Comparison of ENCODE assay signal across 7 mouse cellular contexts in the genomic region with DNA sequence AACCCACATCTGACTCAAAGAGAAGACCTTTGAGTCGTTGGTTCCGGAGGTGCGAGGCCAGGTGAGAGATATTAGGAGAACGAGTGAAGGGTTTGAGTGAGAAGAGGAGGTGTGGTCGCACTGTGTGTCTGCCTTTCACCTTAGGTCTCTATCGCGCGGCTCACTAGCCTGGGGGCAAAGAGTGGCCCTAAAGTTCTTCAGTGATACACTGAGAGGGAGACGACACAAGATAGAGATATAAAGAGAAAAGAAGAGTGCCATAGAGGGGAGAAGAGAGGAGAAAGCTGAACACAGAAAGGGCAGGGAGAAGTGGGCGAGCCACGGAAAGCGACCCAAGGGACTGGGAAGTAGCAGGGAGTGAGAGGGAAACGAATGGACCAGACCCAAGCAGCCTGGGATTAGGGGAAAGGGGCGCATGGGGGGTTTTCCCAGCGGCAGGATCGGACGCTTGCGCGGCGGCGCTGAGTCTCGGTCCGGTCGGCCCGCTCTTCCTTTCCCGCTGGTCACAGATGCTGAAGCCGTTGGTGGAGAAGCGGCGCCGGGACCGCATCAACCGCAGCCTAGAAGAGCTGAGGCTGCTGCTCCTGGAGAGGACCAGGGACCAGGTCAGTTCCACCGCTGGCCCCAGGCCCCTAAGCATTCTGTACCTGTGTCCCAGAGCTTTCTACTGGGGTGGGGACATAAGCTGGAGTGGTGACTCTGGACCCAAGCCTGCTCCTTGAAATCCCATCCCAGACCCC. TPM values are rescaled to one million over a fixed set of nuclear protein-coding genes. Genes with fewer than 3 reads are reported as not detected.
A peak's percentile ranks its signal among the peaks of the same experiment; 100 is the strongest.
DNase-seq lines count a peak whose midpoint lies in the region; ATAC-seq and TF ChIP-seq lines count a peak whose summit lies in the region.

No protein-coding gene starts in this region.

- no peaks in the 10 kb centered on the region for H3K9me3 ChIP-seq in liver, embryonic 12.5 days (replicated peaks)

- no peak for ATAC-seq in liver, embryonic 12.5 days

- H3K4me3 ChIP-seq in testis, adult 2 months (ENCODE audit: control insufficient read depth, low read depth, low read length), result peak overlapping the region; percentile 35
- H3K4me3 ChIP-seq in liver, embryonic 12.5 days, result peak overlapping the region; percentile 75
- H3K4me3 ChIP-seq in small intestine, adult 2 months (ENCODE audit: low read depth, low read length), result peak overlapping the region; percentile 63

- H3K4me2 ChIP-seq in liver, embryonic 12.5 days, result peak overlapping the region; percentile 99

- no peak for TF ChIP-seq CTCF in testis, adult 2 months (IDR thresholded peaks at IDR 0.05; ENCODE audit: control insufficient read depth, insufficient read depth, insufficient replicate concordance, low read depth, low read length)
- TF ChIP-seq CTCF in small intestine, adult 2 months (IDR thresholded peaks at IDR 0.05; ENCODE audit: extremely low read depth, insufficient read length, insufficient replicate concordance, low read depth, low read length), result no peak

- peaks cover 50% of the 10 kb centered on the region for H3K4me1 ChIP-seq in testis, adult 2 months (ENCODE audit: control insufficient read depth, insufficient read depth, low read length)
- H3K4me1 ChIP-seq in liver, embryonic 12.5 days, result peaks cover 68% of the 10 kb centered on the region
- H3K4me1 ChIP-seq in small intestine, adult 2 months (ENCODE audit: control insufficient read depth, insufficient read depth, insufficient read length, low read length), result peaks cover 5% of the 10 kb centered on the region

- WGBS in liver, embryonic 12.5 days (ENCODE audit: insufficient replicate concordance), result under 1% methylated on average over 33 of the region's 33 CpGs
- WGBS in small intestine, adult 2 months, result 2% methylated on average over 33 of the region's 33 CpGs

- H3K27me3 ChIP-seq in testis, adult 2 months (ENCODE audit: control insufficient read depth, insufficient read depth, low read length), result no peaks in the 10 kb centered on the region
- H3K27me3 ChIP-seq in liver, embryonic 12.5 days (replicated peaks), result peaks cover 41% of the 10 kb centered on the region
- H3K27me3 ChIP-seq in small intestine, adult 2 months (ENCODE audit: control insufficient read depth, insufficient read depth, low read length), result no peaks in the 10 kb centered on the region

- DNase-seq in testis, postnatal 10 days (ENCODE audit: low spot score), result no peak
- peak; percentile 44 for DNase-seq in embryo, embryonic 10 days (ENCODE audit: low spot score)
- DNase-seq in heart, postnatal 4 days, result peak; percentile 43
- no peak for DNase-seq in urinary bladder, postnatal 14 days (ENCODE audit: low spot score)

- no peak for TF ChIP-seq POLR2A in testis, adult 2 months (IDR thresholded peaks at IDR 0.05; ENCODE audit: control insufficient read depth, low read depth, low read length)
- no peak for TF ChIP-seq POLR2A in small intestine, adult 2 months (IDR thresholded peaks at IDR 0.05; ENCODE audit: low read depth, low read length)

- no peak overlapping the region for H3K27ac ChIP-seq in testis, adult 2 months (ENCODE audit: control insufficient read depth, insufficient read depth, low read depth, low read length)
- H3K27ac ChIP-seq in liver, embryonic 12.5 days, result no peak overlapping the region
- no peak overlapping the region for H3K27ac ChIP-seq in small intestine, adult 2 months (ENCODE audit: insufficient read depth, low read depth, low read length)

- peak overlapping the region; percentile 74 for H3K9ac ChIP-seq in liver, embryonic 12.5 days

- no peaks in the 10 kb centered on the region for H3K36me3 ChIP-seq in testis, adult 2 months (ENCODE audit: control insufficient read depth, insufficient read depth, low read length)
- no peaks in the 10 kb centered on the region for H3K36me3 ChIP-seq in liver, embryonic 12.5 days
- no peaks in the 10 kb centered on the region for H3K36me3 ChIP-seq in small intestine, adult 2 months (ENCODE audit: control insufficient read depth, insufficient read depth, low read length)

RNA-seq across cellular contexts. Expression of a gene that starts 1.0 kb away (rescaled TPM):
- 0.17 TPM in 2 replicates for polyA plus RNA-seq in testis, adult 2 months (2012; rRNA removed)
- total RNA-seq in heart, postnatal 4 days (2021), result under 1 TPM; 0.23 to 0.29 TPM
- polyA plus RNA-seq in liver, embryonic 12.5 days (2016; fragmentation: Nextera tagmentation; extraction: Ambion mirVana), result 0.44 and 0.46 TPM in 2 replicates
- 1.1 and 1.7 TPM in 2 replicates for polyA plus RNA-seq in small intestine, adult 2 months (2012; rRNA removed)

RNA-seq across cellular contexts. Expression of a gene that starts 1.2 kb away (rescaled TPM):
- 0.24 and 0.28 TPM in 2 replicates for polyA plus RNA-seq in testis, adult 2 months (2012; rRNA removed)
- under 1 TPM; 0.29 to 0.65 TPM for total RNA-seq in heart, postnatal 4 days (2021)
- 0.14 TPM in 1 of 2 replicates, not detected in the other for polyA plus RNA-seq in liver, embryonic 12.5 days (2016; fragmentation: Nextera tagmentation; extraction: Ambion mirVana)
- 0.29 and 0.38 TPM in 2 replicates for polyA plus RNA-seq in small intestine, adult 2 months (2012; rRNA removed)

RNA-seq across cellular contexts. Expression of a gene that starts 4.5 kb away (rescaled TPM):
- polyA plus RNA-seq in testis, adult 2 months (2012; rRNA removed), result 6.1 and 7.0 TPM in 2 replicates
- under 1 TPM in 1 of 2 experiments, not detected in 1; 0.45 TPM for total RNA-seq in heart, postnatal 4 days (2021)
- not detected in 2 replicates for polyA plus RNA-seq in liver, embryonic 12.5 days (2016; fragmentation: Nextera tagmentation; extraction: Ambion mirVana)
- polyA plus RNA-seq in small intestine, adult 2 months (2012; rRNA removed), result 0.13 and 1.2 TPM in 2 replicates

RNA-seq across cellular contexts. Expression of a gene that starts 26.2 kb away (rescaled TPM):
- polyA plus RNA-seq in testis, adult 2 months (2012; rRNA removed), result 103 and 106 TPM in 2 replicates
- total RNA-seq in heart, postnatal 4 days (2021), result 10 to 100 TPM; 42.6 to 55.6 TPM
- polyA plus RNA-seq in liver, embryonic 12.5 days (2016; fragmentation: Nextera tagmentation; extraction: Ambion mirVana), result 2.5 and 4.0 TPM in 2 replicates
- 5.4 and 13.9 TPM in 2 replicates for polyA plus RNA-seq in small intestine, adult 2 months (2012; rRNA removed)

RNA-seq across cellular contexts. Expression of a gene that starts 32.9 kb away (rescaled TPM):
- polyA plus RNA-seq in testis, adult 2 months (2012; rRNA removed), result 36.3 and 43.1 TPM in 2 replicates
- 10 to 100 TPM; 80.2 to 84.6 TPM for total RNA-seq in heart, postnatal 4 days (2021)
- 26.3 and 27.5 TPM in 2 replicates for polyA plus RNA-seq in liver, embryonic 12.5 days (2016; fragmentation: Nextera tagmentation; extraction: Ambion mirVana)
- 33.5 and 84.4 TPM in 2 replicates for polyA plus RNA-seq in small intestine, adult 2 months (2012; rRNA removed)

Comparison
In these comparisons a context has a peak if more than half of its experiments do, and no peak if none do; other contexts are left out.
1. DNase-seq: peak in embryo, embryonic 10 days (single experiment) and heart, postnatal 4 days (single experiment); none in testis, postnatal 10 days (single experiment) and urinary bladder, postnatal 14 days (single experiment).
2. Peak in every context shown above with its lines, with median percentiles within 50 percentile points of each other: H3K4me3 ChIP-seq.